Mouse (Mus musculus) urinary bladder, adult 2 months (tissue): Measurements from ENCODE around the gene Agbl4. TPM values are rescaled to one million over a fixed set of nuclear protein-coding genes. Genes with fewer than 3 reads are reported as not detected.
A peak's percentile ranks its signal among the peaks of the same experiment; 100 is the strongest.

Experiments used
- DNase-seq: peaks from one replicate; pipeline ENCODE4 v3.0.0; 2022; ENCODE audit warnings: low spot score
- polyA plus RNA-seq: library from polyadenylated mRNA; depleted of rRNA; stranded (reverse); fragments of >200 nt; gene quantifications from 2 replicates; pipeline ENCODE4 v1.2.3, GENCODE M21; 2012

Agbl4 gene
- polyA plus RNA-seq, 1 experiment: 0.04 TPM

- DNase-seq: no peak
Measured at GRCm38 (mm10) chr4:111493750-111494404, 1096.4 kb downstream of the Agbl4 start.

DNA sequence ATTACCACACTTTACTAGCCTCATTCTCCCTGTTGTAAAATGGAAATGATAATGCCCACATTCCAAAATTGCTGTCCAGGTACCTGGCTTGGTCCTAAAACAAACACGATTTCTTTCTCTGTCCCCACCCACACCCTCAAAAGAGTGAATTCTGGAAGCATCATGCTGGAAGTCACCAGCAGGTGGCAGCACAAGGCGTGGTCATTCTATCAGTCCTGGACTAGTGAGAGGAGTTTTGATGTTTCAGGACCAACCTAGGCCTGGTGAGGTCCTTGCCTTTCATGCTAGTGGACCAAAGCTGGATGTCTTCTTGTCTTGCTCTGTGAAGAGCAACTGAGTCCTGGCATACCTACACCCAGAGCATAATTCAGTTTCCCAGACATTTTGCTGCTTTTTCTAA is 1098.5 kb downstream of the Agbl4 start:
- peak; percentile 44 for DNase-seq

DNA sequence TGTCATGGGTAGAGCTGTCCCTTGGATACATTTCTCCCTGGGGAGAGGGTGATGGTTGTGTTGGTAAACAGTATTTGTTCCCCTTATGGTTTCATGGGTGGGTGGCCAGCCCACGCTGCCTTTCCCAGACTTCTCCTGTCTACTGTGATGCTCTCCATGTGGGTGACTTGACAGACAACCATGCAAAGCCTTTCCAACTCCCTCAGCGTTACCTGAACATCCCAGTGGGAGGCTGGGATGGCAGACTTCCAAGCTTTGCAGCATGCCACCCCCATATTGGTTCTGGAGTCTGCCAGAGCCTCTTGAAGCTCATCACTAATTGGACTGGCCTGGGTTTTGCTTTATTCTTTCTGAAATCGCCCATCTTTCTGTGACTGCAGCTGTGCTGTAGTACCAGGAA is 1101.3 kb downstream of the Agbl4 start:
- DNase-seq: no peak

GRCm38 (mm10) chr4:111501441-111501840 is 1104.0 kb downstream of the Agbl4 start:
- DNase-seq: no peak

DNA sequence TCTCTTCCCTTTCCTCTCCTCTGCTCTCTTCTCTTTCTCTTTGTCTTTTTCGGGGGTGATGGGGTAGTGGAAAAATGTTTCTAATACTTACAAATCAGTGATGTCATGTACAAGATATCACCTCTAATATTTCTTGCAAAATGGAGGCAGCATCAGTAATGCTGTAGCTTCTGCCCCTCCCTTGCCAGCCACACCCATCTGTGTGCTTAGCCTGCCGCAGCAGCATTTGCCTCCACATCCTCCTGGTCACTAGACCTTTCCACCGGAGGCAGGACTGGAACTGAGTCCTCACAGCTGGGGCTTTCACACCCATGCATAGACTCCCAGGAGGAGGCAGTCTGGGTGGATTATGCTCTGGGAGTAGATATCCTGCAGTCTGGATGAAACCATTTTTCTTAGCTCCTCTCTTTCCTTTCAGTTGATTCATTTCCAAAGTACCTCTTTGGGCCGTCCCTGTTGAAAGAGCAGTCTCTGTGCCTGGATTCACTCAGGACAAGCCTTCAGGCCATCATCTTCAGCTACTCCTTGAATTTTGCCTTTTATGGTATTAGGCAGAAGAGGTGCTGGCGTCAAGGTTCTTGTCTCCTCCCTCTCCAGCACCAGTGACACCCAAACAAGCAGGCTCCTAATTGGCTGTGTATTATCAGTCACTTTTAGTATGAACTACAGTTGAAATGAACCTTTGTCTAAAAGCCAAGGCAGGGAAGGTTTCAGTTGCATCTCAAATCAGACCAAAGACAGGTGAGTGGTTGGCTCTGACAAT is 1105.7 kb downstream of the Agbl4 start:
- DNase-seq: no peak

GRCm38 (mm10) chr4:111504952-111505351 is 1107.5 kb downstream of the Agbl4 start:
- DNase-seq: no peak

DNA sequence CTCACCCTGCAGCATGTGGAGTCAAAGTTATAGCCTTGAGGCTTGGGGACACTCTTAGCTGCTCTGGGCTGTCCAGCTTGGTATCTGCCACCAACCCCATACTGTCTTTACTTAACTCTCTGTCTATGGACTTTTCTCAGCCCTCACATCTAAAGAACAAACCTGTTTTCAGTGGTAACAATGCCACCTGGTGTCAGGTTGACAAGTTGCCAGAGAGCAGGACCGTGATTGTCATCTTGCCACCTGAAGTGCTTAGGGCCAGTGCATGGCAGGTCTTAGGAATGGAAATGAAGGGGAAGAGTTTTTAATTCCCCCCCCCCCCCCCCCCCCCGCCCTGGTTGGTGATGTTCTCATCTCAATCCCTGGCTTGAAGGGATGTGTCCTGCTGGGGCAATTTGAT is 1112.7 kb downstream of the Agbl4 start:
- no peak for DNase-seq

- DNase-seq: no peak
Measured at GRCm38 (mm10) chr4:111513921-111514320, 1116.5 kb downstream of the Agbl4 start.

GRCm38 (mm10) chr4:111516136-111516535 is 1118.7 kb downstream of the Agbl4 start:
- no peak for DNase-seq

DNA sequence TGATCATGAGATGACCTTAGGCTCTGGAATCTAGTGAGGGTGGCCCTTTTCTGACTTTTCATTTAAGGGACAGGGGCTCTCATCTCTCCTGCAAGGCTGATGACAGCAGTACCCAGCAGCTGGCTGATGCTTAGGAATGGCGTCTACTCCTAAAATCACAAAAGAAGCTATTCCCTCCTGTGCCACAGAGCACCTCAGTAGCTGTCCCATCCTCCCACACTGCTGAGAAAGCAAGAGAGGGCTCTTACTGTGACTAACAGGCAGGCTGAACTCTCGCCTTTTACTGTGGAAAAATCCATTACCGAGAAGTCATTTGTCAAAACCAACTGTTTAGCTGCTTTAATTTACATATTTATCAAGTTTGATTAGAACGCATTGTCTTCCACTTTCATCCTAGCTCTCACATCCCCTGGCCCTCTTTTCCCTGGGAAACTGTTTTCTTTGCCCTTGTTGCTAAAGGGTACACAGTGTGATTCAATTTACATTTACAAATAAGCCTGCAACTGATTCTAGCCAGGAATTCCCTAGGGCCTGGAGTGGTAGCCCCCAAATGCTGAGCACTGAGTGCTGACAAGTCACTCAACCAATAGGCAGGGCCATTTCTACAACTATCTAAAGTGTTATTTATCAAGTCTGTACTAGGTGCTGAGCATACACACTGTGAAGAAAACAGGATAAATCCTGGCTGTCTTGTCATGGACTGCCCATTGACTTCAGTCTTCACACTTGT is 1119.8 kb downstream of the Agbl4 start:
- no peak for DNase-seq

DNA sequence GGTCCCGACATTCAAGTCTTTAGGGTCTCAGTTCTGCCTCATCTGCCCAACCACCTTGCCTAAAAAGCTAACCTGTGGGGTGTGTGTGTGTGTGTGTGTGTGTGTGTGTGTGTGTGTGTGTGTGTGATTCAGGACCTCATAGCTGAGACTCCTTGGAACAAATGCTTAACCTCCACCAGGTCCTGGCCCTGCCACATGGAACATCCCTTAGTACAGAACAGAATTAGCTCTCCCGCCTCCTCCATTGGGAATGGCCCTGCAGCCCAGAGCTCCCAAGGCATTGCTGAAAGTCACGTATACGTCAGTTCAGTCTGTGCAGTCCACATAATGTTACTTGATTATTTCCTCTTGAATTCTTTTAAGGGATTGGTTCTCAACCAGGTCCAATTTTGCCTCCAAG is 1120.7 kb downstream of the Agbl4 start:
- no peak for DNase-seq

DNA sequence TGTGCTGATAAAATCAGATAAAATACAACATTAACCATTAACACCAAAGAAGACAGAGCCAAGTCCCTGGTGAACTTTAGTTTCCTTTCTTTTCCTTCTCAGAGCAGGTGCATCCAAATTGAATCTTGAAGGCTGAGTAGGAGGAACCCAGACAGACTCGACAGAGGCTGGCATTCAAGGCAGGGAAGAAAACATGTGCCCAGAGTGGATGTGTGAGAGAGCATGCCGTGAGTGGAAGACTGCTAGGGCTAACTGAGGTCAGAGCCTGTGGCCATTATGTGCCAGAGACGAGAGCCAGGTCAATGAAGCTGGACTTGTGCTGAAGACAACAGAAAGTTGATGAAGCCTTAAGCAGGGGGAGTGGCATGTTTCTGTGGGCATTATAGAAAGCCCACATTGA is 1121.8 kb downstream of the Agbl4 start:
- no peak for DNase-seq

DNA sequence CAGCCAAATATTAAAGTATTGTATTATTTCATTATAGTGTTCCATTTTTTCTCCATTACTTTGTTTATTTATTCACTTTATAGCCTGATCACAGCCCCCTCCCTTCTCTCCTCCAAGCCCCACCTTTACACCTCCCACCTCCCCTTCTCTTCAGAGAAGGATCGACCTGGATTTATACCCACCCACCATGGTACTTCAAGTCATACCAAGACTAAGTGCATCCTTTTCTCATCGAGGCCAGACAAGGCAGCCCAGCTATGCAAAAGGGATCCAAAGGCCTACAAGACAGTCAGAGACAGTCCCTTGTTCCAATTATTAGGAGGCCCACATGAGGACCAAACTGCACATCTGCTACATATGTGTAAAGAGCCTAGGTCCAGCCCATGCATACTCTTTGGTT is 1122.5 kb downstream of the Agbl4 start:
- no peak for DNase-seq

- no peak for DNase-seq
Measured at GRCm38 (mm10) chr4:111522974-111523373, 1125.5 kb downstream of the Agbl4 start.

DNA sequence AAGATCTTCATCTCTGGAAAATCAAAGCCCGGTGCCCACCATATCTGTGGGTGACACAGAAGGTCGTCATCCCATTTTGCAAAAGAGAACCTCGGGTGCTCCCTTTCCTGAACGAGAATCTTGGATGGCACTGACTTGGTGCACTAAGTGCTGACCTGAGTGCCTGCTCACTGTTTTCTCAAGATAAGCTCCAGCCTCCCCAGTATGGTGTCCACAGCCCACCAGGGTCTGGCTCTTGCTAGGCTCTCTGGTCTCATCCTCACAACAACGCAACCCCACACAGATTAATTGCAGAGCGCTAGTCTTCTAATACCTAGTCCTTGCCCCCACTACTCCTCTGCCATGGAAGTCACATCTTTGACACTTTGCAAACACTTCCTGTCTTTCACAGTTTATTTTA is 1131.5 kb downstream of the Agbl4 start:
- DNase-seq: no peak

GRCm38 (mm10) chr4:111529996-111530395 is 1132.5 kb downstream of the Agbl4 start:
- DNase-seq: no peak

GRCm38 (mm10) chr4:111530537-111530936 is 1133.1 kb downstream of the Agbl4 start:
- DNase-seq: no peak

GRCm38 (mm10) chr4:111544684-111545083 is 1147.2 kb downstream of the Agbl4 start:
- DNase-seq: no peak

DNA sequence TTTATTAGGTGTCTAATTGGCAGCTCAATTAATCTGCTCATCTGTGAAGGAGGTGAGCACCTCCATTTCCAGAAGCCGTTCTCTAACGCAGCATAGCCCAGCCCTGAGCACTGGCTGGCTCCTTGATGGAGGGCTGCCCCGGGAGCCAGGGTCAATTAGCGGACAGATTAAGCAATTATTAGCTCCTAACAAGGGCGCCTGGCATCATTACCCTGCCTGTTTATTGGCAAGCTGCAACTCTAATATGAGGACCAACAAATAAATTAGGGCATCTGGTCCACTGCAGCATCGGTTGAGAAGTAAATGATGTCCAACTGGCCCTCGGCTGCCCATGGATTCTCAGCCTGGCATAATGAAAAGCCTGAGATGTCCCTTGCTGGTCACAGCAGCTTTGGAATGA is 1148.5 kb downstream of the Agbl4 start:
- DNase-seq: no peak

DNA sequence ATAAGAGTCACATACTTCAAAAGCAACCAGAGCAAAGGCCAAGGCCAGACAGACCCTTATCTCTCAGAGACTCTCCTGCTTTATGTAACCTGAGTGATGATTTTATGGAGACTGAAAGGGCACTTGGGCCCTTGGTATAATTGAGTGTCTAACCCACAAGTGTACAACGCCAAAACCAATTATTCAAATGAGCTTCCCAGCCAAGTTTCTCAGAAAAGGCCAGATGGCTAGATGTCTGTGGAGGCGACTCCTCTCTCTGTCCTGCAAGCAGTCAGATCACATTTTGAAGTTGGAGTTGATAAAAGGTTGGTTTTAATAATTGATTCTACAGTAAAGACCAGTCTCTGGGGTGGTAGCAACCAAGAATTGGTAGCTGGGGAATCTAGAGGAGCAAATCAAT is 1158.0 kb downstream of the Agbl4 start:
- DNase-seq: no peak

- no peak for DNase-seq
Measured at GRCm38 (mm10) chr4:111577087-111577773, 1179.8 kb downstream of the Agbl4 start.
